Mouse (Mus musculus) left cerebral cortex, adult 11 months (tissue): Measurements from ENCODE around the gene Cfap36.

ENCODE experiments used
- DNase-seq: peaks from one replicate; pipeline ENCODE4 v3.0.0; 2022; ENCODE audit warnings: low spot score

Gene Cfap36

DNA sequence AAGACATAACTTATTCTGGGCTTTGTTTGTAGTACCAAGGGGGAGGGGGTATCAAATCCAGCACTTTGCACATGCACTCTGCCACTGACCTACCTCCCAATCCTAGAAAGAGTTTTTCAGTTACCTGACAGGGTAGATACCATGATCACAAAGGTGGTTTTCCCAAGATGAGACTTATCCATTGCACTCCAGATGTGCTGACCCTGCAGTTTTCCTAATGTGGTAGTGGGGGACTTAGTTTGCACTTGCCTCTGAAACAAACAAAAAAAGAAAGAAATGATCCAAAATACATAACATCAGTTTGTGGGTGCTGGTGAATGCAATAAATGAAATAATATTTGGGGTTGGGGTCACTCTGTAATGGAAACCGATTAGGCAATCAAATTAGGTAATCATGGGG is 67.9 kb downstream of the Cfap36 start:
- no peak for DNase-seq

DNA sequence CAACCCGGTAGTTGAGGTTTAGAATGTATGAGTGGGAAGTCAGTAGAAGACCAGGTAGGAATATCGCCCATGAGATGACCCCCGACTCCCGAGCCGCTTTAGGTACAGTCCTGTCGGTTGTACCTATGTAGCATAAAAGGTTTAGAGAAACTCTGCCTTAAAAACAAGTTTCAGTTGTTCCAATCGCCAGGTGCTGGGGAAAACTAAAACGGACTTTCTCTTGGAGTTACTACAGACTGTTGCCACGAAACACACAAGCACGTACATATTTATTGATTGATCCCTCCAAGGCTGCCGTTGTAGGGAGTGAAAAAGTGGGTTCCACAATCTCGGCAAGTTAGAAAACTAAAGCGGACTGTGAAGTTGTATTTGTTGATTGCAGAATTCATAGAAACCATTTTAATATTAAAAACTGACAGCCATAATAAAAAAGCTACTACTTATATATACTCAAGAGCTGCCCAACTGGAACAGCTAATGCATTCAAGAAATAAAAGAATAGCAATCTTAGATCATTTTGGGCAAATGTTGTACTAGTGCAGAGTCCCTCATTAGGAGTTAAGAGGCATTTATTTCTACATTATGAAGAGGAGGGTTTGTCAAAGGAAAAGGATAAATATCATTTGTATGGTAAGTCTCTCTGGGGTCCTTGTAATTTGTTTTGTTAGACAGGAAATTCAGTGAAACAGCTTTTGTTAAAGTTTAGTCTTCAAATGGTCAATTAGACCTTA is 73.3 kb downstream of the Cfap36 start:
- DNase-seq, result no peak

DNA sequence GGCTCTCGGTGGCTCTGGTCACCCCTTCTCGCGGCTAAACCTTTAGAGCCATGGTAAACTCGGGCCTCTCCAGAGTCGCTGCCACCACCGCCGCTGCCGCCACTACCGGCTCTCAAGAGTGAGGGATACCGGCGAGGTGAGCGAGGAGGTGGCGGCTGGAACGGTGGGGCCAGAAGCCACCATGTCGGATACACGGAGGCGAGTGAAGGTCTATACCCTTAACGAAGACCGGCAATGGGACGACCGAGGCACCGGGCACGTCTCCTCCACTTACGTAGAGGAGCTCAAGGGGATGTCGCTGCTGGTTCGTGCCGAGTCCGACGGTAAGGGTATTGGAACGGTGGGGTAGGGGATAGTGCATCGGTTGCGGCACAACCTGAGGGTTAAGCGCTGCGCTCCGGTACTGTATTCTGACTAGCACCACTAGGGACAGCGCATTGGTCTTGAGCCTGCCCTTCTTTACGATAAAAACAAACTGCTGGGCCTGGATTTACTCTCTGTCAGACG is 74.0 kb downstream of the Cfap36 start:
- peak; percentile 47 for DNase-seq

GRCm38 (mm10) chr11:29172563-29173124 is 74.6 kb downstream of the Cfap36 start, which contains the start of gene Ppp4r3b:
Ppp4r3b (plus strand) TSS chr11:29172890.
- peak; percentile 97 for DNase-seq

- peak; percentile 51 for DNase-seq
Observed at GRCm38 (mm10) chr11:29171959-29172391, 75.2 kb downstream of the Cfap36 start.
